Comparison of ENCODE assay signal across 10 mouse cellular contexts in the genomic region with DNA sequence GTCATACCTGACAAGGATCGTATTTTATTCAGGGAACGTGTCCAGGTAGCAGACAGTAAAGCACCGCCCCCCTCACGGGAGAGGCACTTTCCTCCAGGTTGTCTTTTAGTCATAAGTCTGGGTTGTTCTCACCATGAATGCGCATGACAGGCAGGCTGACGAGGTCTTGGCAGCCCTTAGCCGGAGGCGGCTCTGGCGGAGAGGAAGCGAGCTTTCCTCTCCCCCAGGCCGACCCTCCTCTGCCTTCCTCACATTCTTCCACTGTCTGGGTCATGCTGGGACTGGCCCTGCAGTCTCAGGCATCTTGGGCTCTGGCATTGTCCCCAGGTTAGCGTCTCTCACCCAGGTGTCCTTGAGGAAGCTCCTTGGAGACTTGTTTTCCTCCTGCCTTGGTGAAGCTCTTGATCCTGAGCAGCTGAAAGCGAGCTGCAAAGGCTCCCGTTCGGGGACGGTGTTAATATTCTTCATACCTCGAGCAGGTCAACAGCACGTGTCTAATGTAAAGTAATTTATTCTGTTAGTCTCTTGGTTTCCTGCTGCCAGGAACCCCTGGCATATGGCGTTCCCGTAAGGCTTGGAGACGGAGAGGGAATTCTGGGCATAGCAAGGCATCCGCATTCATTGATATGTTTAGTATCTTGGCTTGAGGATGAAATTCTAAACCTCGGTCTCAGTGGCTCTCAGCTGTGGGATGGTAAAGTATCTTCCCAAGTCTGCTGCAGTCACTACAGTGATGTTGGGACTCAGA.
DNase-seq lines count a peak whose midpoint lies in the region; ATAC-seq and TF ChIP-seq lines count a peak whose summit lies in the region.
"Had no signal": no experiment of that assay in that cellular context is flagged by ENCODE, and none has a peak within 500 bp of the region (broad histone marks: within the 10 kb centered on the region; RNA-seq: fewer than 3 reads in every experiment).

No protein-coding gene starts in this region.

- no peak overlapping the region for H3K9ac ChIP-seq in heart, embryonic 12.5 days
- no peak overlapping the region for H3K9ac ChIP-seq in hindbrain, embryonic 11.5 days (ENCODE audit: low read depth, low read length)
- no peak overlapping the region for H3K9ac ChIP-seq in midbrain, postnatal 0 days (replicated peaks; ENCODE audit: low read length, poor library complexity, severe bottlenecking)

- 20% methylated on average over 23 of the region's 23 CpGs for WGBS in heart, embryonic 12.5 days
- whole genome bisulfite sequencing in hindbrain, embryonic 11.5 days, result 36% methylated on average over 23 of the region's 23 CpGs
- 28% methylated on average over 23 of the region's 23 CpGs for WGBS in midbrain, postnatal 0 days

- peak overlapping the region; percentile 7; the same call in 1 of the 2 replicates for H3K4me3 ChIP-seq in heart, embryonic 12.5 days
- H3K4me3 ChIP-seq in hindbrain, embryonic 11.5 days (ENCODE audit: low read depth, low read length), result no peak overlapping the region
- H3K4me3 ChIP-seq in midbrain, postnatal 0 days (ENCODE audit: low read depth, low read length), result no peak overlapping the region
- H3K4me3 ChIP-seq: myocyte had no signal

- no peak overlapping the region for H3K27ac ChIP-seq in heart, embryonic 12.5 days (ENCODE audit: poor library complexity, severe bottlenecking)
- H3K27ac ChIP-seq in hindbrain, embryonic 11.5 days (ENCODE audit: low read depth, low read length), result no peak overlapping the region
- H3K27ac ChIP-seq in midbrain, postnatal 0 days (ENCODE audit: low read depth, low read length), result no peak overlapping the region

- DNase-seq in heart, adult 11 months, result no peak
- DNase-seq in right cerebral cortex, adult 18-20 months, result peak; percentile 18
- DNase-seq in right cerebral cortex, postnatal 36 days (ENCODE audit: low spot score in 2 of 2), result no peak
- DNase-seq in hindbrain, embryonic 11.5 days (ENCODE audit: low spot score), result peak; percentile 42
- DNase-seq in midbrain, postnatal 0 days (ENCODE audit: low spot score), result peak; percentile 41
- DNase-seq in urinary bladder, postnatal 36 days (ENCODE audit: low spot score in 2 of 2), result no peak

- no peaks in the 10 kb centered on the region; the same call in 1 of the 2 replicates for H3K4me1 ChIP-seq in heart, embryonic 12.5 days (replicated peaks)
- no peaks in the 10 kb centered on the region for H3K4me1 ChIP-seq in hindbrain, embryonic 11.5 days (replicated peaks; ENCODE audit: control insufficient read depth, insufficient read depth, low read length)
- H3K4me1 ChIP-seq in midbrain, postnatal 0 days (ENCODE audit: insufficient read depth, low read length), result no peaks in the 10 kb centered on the region

- no peak for TF ChIP-seq CTCF in midbrain, postnatal 0 days (IDR thresholded peaks at IDR 0.05)

- no peaks in the 10 kb centered on the region for H3K36me3 ChIP-seq in heart, embryonic 12.5 days
- no peaks in the 10 kb centered on the region for H3K36me3 ChIP-seq in hindbrain, embryonic 11.5 days (ENCODE audit: control insufficient read depth, insufficient read depth, low read length)
- no peaks in the 10 kb centered on the region for H3K36me3 ChIP-seq in midbrain, postnatal 0 days (ENCODE audit: insufficient read depth, low read length)
- H3K36me3 ChIP-seq: G1E had no signal

- H3K4me2 ChIP-seq in heart, embryonic 12.5 days, result peak overlapping the region; percentile 61
- no peak overlapping the region for H3K4me2 ChIP-seq in hindbrain, embryonic 11.5 days (replicated peaks; ENCODE audit: low read depth, low read length)
- peak overlapping the region; percentile 18; the same call in 1 of the 2 replicates for H3K4me2 ChIP-seq in midbrain, postnatal 0 days (ENCODE audit: low read depth, low read length, poor library complexity, severe bottlenecking)

- H3K9me3 ChIP-seq in heart, embryonic 12.5 days (replicated peaks), result no peaks in the 10 kb centered on the region
- no peaks in the 10 kb centered on the region for H3K9me3 ChIP-seq in hindbrain, embryonic 11.5 days (ENCODE audit: control insufficient read depth, low read length)
- H3K9me3 ChIP-seq in midbrain, postnatal 0 days (ENCODE audit: low read length), result no peaks in the 10 kb centered on the region

- no peak for ATAC-seq in heart, embryonic 12.5 days (ENCODE audit: insufficient number of reproducible peaks, low FRiP score)
- no peak for ATAC-seq in hindbrain, embryonic 11.5 days (ENCODE audit: low FRiP score)
- no peak for ATAC-seq in midbrain, postnatal 0 days (ENCODE audit: low FRiP score)
- ATAC-seq in megakaryocyte progenitor cell, adult 5-6 weeks (replicated peaks; ENCODE audit: poor library complexity), result no peak

- H3K27me3 ChIP-seq in heart, embryonic 12.5 days (replicated peaks), result no peaks in the 10 kb centered on the region
- H3K27me3 ChIP-seq in hindbrain, embryonic 11.5 days (ENCODE audit: control insufficient read depth, insufficient read depth, low read length), result no peaks in the 10 kb centered on the region; the same call in 1 of the 2 replicates
- H3K27me3 ChIP-seq in midbrain, postnatal 0 days (ENCODE audit: insufficient read depth, low read length), result no peaks in the 10 kb centered on the region

Comparison
In these comparisons a context has a peak if more than half of its experiments do, and no peak if none do; other contexts are left out.
1. DNase-seq: peak in right cerebral cortex, adult 18-20 months (single experiment), hindbrain, embryonic 11.5 days (single experiment) and midbrain, postnatal 0 days (single experiment); none in heart, adult 11 months (single experiment), right cerebral cortex, postnatal 36 days (0 of 2) and urinary bladder, postnatal 36 days (0 of 2).